Mouse (Mus musculus) urinary bladder, postnatal 25 days (tissue): Measurements from ENCODE around the gene Opcml.
A peak's percentile ranks its signal among the peaks of the same experiment; 100 is the strongest.

ENCODE experiments used
- DNase-seq: peaks from one replicate; pipeline ENCODE4 v3.0.0; 2022; ENCODE audit warnings: low spot score

The Opcml gene

GRCm38 (mm10) chr9:28157092-28157491 lies 366.5 kb downstream of the Opcml start:
- no peak for DNase-seq

GRCm38 (mm10) chr9:28160953-28161352 lies 370.4 kb downstream of the Opcml start:
- no peak for DNase-seq

- DNase-seq = no peak
These were observed 373.4 kb downstream of the Opcml start for GRCm38 (mm10) chr9:28163946-28164345.

GRCm38 (mm10) chr9:28171890-28172289 lies 381.3 kb downstream of the Opcml start:
- DNase-seq = peak; percentile 19

GRCm38 (mm10) chr9:28177052-28177451 lies 386.5 kb downstream of the Opcml start:
- no peak for DNase-seq

- DNase-seq = no peak
These were observed 387.7 kb downstream of the Opcml start for GRCm38 (mm10) chr9:28178123-28178887.

GRCm38 (mm10) chr9:28181916-28182315 lies 391.3 kb downstream of the Opcml start:
- DNase-seq = no peak

GRCm38 (mm10) chr9:28190226-28190625 lies 399.7 kb downstream of the Opcml start:
- no peak for DNase-seq

- DNase-seq = no peak
These were observed 400.2 kb downstream of the Opcml start for GRCm38 (mm10) chr9:28190751-28191150.

- DNase-seq = no peak
These were observed 406.0 kb downstream of the Opcml start for GRCm38 (mm10) chr9:28196550-28196949.

GRCm38 (mm10) chr9:28197061-28197460 lies 406.5 kb downstream of the Opcml start:
- no peak for DNase-seq

GRCm38 (mm10) chr9:28197631-28198030 lies 407.1 kb downstream of the Opcml start:
- DNase-seq = peak; percentile 13

GRCm38 (mm10) chr9:28198106-28198694 lies 407.6 kb downstream of the Opcml start:
- no peak for DNase-seq

GRCm38 (mm10) chr9:28207441-28207840 lies 416.9 kb downstream of the Opcml start:
- DNase-seq = no peak

- no peak for DNase-seq
These were observed 418.1 kb downstream of the Opcml start for GRCm38 (mm10) chr9:28208696-28209095.

GRCm38 (mm10) chr9:28211877-28212276 lies 421.3 kb downstream of the Opcml start:
- no peak for DNase-seq

- DNase-seq = no peak
These were observed 423.3 kb downstream of the Opcml start for GRCm38 (mm10) chr9:28213893-28214292.

GRCm38 (mm10) chr9:28218026-28218646 lies 427.6 kb downstream of the Opcml start:
- DNase-seq = no peak

GRCm38 (mm10) chr9:28222726-28223125 lies 432.2 kb downstream of the Opcml start:
- no peak for DNase-seq

GRCm38 (mm10) chr9:28225824-28226569 lies 435.4 kb downstream of the Opcml start:
- DNase-seq = no peak

GRCm38 (mm10) chr9:28226570-28226951 lies 436.0 kb downstream of the Opcml start:
- DNase-seq = no peak

GRCm38 (mm10) chr9:28238450-28238849 lies 447.9 kb downstream of the Opcml start:
- DNase-seq = no peak
